Comparison of ENCODE assay signal across 8 mouse cellular contexts in genomic region chr10:4107661-4108338, GRCm38 (mm10).
DNase-seq lines count a peak whose midpoint lies in the region; ATAC-seq and TF ChIP-seq lines count a peak whose summit lies in the region.

No protein-coding gene starts in this region.

- peak; percentile 85 for DNase-seq in midbrain, embryonic 11.5 days (ENCODE audit: low spot score, missing footprints)
- peak; percentile 28 for DNase-seq in gastrocnemius, postnatal 25 days
- peak; percentile 43 for DNase-seq in liver, postnatal 0 days
- DNase-seq in thymus, adult 18-20 months: no peak
- no peak for DNase-seq in layer of hippocampus, adult 11-12 months (ENCODE audit: low spot score)

- ATAC-seq in midbrain, embryonic 11.5 days (ENCODE audit: low FRiP score): 0 out of 2 replicates have a peak, but pooled peaks have one; percentile 22
- no peak for ATAC-seq in midbrain, embryonic 16.5 days
- peak; percentile 86 for ATAC-seq in intestine, embryonic 15.5 days
- ATAC-seq in liver, postnatal 0 days: peak; percentile 71

- H3K4me3 ChIP-seq in midbrain, embryonic 11.5 days (ENCODE audit: low read depth, low read length): no peak overlapping the region
- H3K4me3 ChIP-seq in midbrain, embryonic 16.5 days (ENCODE audit: low read depth, low read length): no peak overlapping the region
- no peak overlapping the region for H3K4me3 ChIP-seq in intestine, embryonic 15.5 days (replicated peaks)
- no peak overlapping the region for H3K4me3 ChIP-seq in liver, postnatal 0 days (ENCODE audit: low read depth, low read length)
- H3K4me3 ChIP-seq in small intestine, adult 2 months (ENCODE audit: low read depth, low read length): no peak overlapping the region

- TF ChIP-seq EP300 in liver, postnatal 0 days (IDR thresholded peaks at IDR 0.05; ENCODE audit: low read depth): peak; percentile 72

- H3K9ac ChIP-seq in midbrain, embryonic 11.5 days (ENCODE audit: low read length): no peak overlapping the region; the same call in 1 of the 2 replicates
- no peak overlapping the region for H3K9ac ChIP-seq in midbrain, embryonic 16.5 days (ENCODE audit: low read depth, low read length)
- no peak overlapping the region for H3K9ac ChIP-seq in intestine, embryonic 15.5 days
- no peak overlapping the region for H3K9ac ChIP-seq in liver, postnatal 0 days (replicated peaks)

- no peaks in the 10 kb centered on the region for H3K36me3 ChIP-seq in midbrain, embryonic 11.5 days (ENCODE audit: control insufficient read depth, insufficient read depth, low read length)
- H3K36me3 ChIP-seq in midbrain, embryonic 16.5 days (ENCODE audit: control insufficient read depth, insufficient read depth, low read length): no peaks in the 10 kb centered on the region
- H3K36me3 ChIP-seq in intestine, embryonic 15.5 days: peaks cover 3% of the 10 kb centered on the region; the same call in 1 of the 2 replicates
- H3K36me3 ChIP-seq in liver, postnatal 0 days (replicated peaks; ENCODE audit: insufficient read depth, low read length): peaks cover 5% of the 10 kb centered on the region
- H3K36me3 ChIP-seq in small intestine, adult 2 months (ENCODE audit: control insufficient read depth, insufficient read depth, low read length): no peaks in the 10 kb centered on the region

- peak; percentile 37 for TF ChIP-seq CTCF in liver, postnatal 0 days (IDR thresholded peaks at IDR 0.05; ENCODE audit: low read depth)
- TF ChIP-seq CTCF in small intestine, adult 2 months (IDR thresholded peaks at IDR 0.05; ENCODE audit: extremely low read depth, insufficient read length, insufficient replicate concordance, low read depth, low read length): no peak

- H3K4me1 ChIP-seq in midbrain, embryonic 11.5 days (ENCODE audit: control insufficient read depth, insufficient read depth, low read length): peaks cover 10% of the 10 kb centered on the region
- peaks cover 10% of the 10 kb centered on the region for H3K4me1 ChIP-seq in midbrain, embryonic 16.5 days (ENCODE audit: control insufficient read depth, insufficient read depth, low read length)
- H3K4me1 ChIP-seq in intestine, embryonic 15.5 days (replicated peaks): peaks cover 42% of the 10 kb centered on the region
- H3K4me1 ChIP-seq in liver, postnatal 0 days (ENCODE audit: insufficient read depth): peaks cover 16% of the 10 kb centered on the region; the same call in 1 of the 2 replicates
- H3K4me1 ChIP-seq in small intestine, adult 2 months (ENCODE audit: control insufficient read depth, insufficient read depth, insufficient read length, low read length): peaks cover 17% of the 10 kb centered on the region

- no peak overlapping the region for H3K4me2 ChIP-seq in midbrain, embryonic 11.5 days
- H3K4me2 ChIP-seq in midbrain, embryonic 16.5 days (ENCODE audit: low read length): no peak overlapping the region
- H3K4me2 ChIP-seq in intestine, embryonic 15.5 days (replicated peaks): no peak overlapping the region
- no peak overlapping the region for H3K4me2 ChIP-seq in liver, postnatal 0 days (ENCODE audit: low read depth, low read length)

- H3K9me3 ChIP-seq in midbrain, embryonic 11.5 days (ENCODE audit: control insufficient read depth, low read length): no peaks in the 10 kb centered on the region
- no peaks in the 10 kb centered on the region for H3K9me3 ChIP-seq in midbrain, embryonic 16.5 days (replicated peaks; ENCODE audit: control insufficient read depth, low read length, poor library complexity, severe bottlenecking)
- H3K9me3 ChIP-seq in intestine, embryonic 15.5 days: no peaks in the 10 kb centered on the region
- no peaks in the 10 kb centered on the region for H3K9me3 ChIP-seq in liver, postnatal 0 days (ENCODE audit: low read length)

- H3K27ac ChIP-seq in midbrain, embryonic 11.5 days (ENCODE audit: low read depth, low read length): no peak overlapping the region
- no peak overlapping the region for H3K27ac ChIP-seq in midbrain, embryonic 16.5 days (ENCODE audit: low read length)
- peak overlapping the region; percentile 63 for H3K27ac ChIP-seq in intestine, embryonic 15.5 days
- H3K27ac ChIP-seq in liver, postnatal 0 days (ENCODE audit: low read depth): peak overlapping the region; percentile 45; the same call in 1 of the 2 replicates
- peak overlapping the region; percentile 76 for H3K27ac ChIP-seq in small intestine, adult 2 months (ENCODE audit: insufficient read depth, low read depth, low read length)

- H3K27me3 ChIP-seq in midbrain, embryonic 11.5 days (ENCODE audit: control insufficient read depth, insufficient read depth, low read length): no peaks in the 10 kb centered on the region
- no peaks in the 10 kb centered on the region for H3K27me3 ChIP-seq in midbrain, embryonic 16.5 days (ENCODE audit: control insufficient read depth, insufficient read depth, low read depth, low read length)
- no peaks in the 10 kb centered on the region for H3K27me3 ChIP-seq in intestine, embryonic 15.5 days (replicated peaks)
- no peaks in the 10 kb centered on the region for H3K27me3 ChIP-seq in liver, postnatal 0 days (ENCODE audit: insufficient read depth, low read length)
- H3K27me3 ChIP-seq in small intestine, adult 2 months (ENCODE audit: control insufficient read depth, insufficient read depth, low read length): no peaks in the 10 kb centered on the region

- 29% methylated on average over 7 of the region's 7 CpGs for WGBS in midbrain, embryonic 11.5 days
- WGBS in midbrain, embryonic 16.5 days: 38% methylated on average over 7 of the region's 7 CpGs
- 23% methylated on average over 7 of the region's 7 CpGs for WGBS in intestine, embryonic 15.5 days
- WGBS in liver, postnatal 0 days (ENCODE audit: insufficient replicate concordance): 43% methylated on average over 7 of the region's 7 CpGs
- 35% methylated on average over 7 of the region's 7 CpGs for WGBS in small intestine, adult 2 months

- TF ChIP-seq POLR2A in small intestine, adult 2 months (IDR thresholded peaks at IDR 0.05; ENCODE audit: low read depth, low read length): no peak

Comparison
In these comparisons a context has a peak if more than half of its experiments do, and no peak if none do; other contexts are left out.
1. DNase-seq: peak in midbrain, embryonic 11.5 days (single experiment), gastrocnemius, postnatal 25 days (single experiment) and liver, postnatal 0 days (single experiment); none in thymus, adult 18-20 months (0 of 2) and layer of hippocampus, adult 11-12 months (single experiment).
2. H3K27ac ChIP-seq: peak in intestine, embryonic 15.5 days (single experiment), liver, postnatal 0 days (single experiment) and small intestine, adult 2 months (single experiment); none in midbrain, embryonic 11.5 days (single experiment) and midbrain, embryonic 16.5 days (single experiment).